Mouse (Mus musculus): ENCODE results near the gene Kalrn. TPM values are rescaled to one million over a fixed set of nuclear protein-coding genes. Genes with fewer than 3 reads are reported as not detected.

Kalrn gene
- polyA plus RNA-seq, 1 experiment from 2014 or later, result 23.0 TPM

DNA sequence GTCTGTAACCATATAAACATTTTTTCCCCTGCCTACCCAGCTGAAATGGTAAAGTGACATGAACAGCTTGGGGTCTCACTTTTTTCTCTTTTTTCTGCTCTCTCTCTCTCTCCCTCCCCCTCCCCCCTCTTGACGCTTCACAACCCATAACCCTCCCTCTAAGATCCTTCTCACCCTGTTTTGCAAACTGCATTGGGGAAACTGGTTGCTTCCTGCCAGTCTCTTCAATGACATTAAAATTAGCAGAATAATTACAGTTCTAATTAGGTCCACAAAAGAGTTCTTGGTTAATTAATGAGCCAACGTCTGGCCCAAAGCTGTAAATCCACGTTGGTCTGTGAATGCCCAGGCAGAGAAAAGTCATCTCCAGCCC, 478.3 kb downstream of the Kalrn start:
- no peaks in the 10 kb centered on the region for H3K27me3 ChIP-seq (ENCODE audit: control insufficient read depth, insufficient read depth, low read length)
- no peak overlapping the region for H3K27ac ChIP-seq (ENCODE audit: low read depth, low read length)

DNA sequence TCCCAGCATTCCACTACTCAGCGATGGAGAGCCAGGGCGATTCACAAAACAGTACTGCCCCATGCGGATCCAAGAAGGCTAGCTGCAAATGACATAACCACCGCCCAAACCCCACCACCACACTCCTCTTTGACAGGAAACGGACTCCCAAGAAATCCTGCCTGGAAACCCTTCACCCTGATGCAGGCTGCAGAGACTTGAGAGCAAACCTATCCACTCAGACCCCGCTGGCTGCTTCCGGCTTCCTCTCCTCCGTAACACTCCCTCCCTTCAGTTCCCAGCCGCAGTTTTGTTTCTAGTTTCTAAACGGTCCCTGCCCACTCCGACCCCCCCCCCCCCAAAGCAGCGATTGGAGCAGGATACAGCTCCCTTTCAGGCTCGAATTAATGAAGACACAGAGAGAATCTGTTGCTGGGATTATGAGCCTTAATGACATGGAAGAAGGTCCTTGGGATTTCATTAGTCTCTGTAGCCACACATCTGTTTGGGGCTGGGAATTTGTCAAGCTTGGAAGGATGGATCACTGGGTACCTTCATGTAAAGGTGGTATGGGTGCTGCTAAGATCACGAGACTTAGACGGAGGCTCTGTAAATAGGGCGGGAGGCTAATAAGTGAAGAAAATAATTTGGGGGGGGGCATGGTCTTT, 478.8 kb downstream of the Kalrn start:
- WGBS (ENCODE audit: insufficient replicate concordance), result under 1% methylated on average over 16 of the region's 16 CpGs
- Histone ChIP-seq H3K36me3 (ENCODE audit: control insufficient read depth, insufficient read depth, low read length) (no peaks in the 10 kb centered on the region), H3K9me3 (replicated peaks; ENCODE audit: control insufficient read depth, low read length) (no peaks in the 10 kb centered on the region), H3K27ac (ENCODE audit: low read depth, low read length) (peak overlapping the region; percentile 71), H3K4me2 (peak overlapping the region; percentile 66), H3K4me1 (ENCODE audit: control insufficient read depth, insufficient read depth, low read length) (peaks cover 18% of the 10 kb centered on the region), H3K9ac (ENCODE audit: low read depth, low read length) (peak overlapping the region; percentile 73), H3K27me3 (ENCODE audit: control insufficient read depth, insufficient read depth, low read length) (no peaks in the 10 kb centered on the region), H3K4me3 (ENCODE audit: low read depth, low read length) (peak overlapping the region; percentile 64)
- ATAC-seq (replicated peaks; ENCODE audit: insufficient number of reproducible peaks, low FRiP score, low TSS enrichment), result peak; percentile 51; the same call in 1 of the 2 replicates

More for the DNA sequence above, 478.3 kb downstream of the Kalrn start:
- H3K4me2 ChIP-seq, result peak overlapping the region; percentile 66
- peaks cover 13% of the 10 kb centered on the region for H3K4me1 ChIP-seq (ENCODE audit: control insufficient read depth, insufficient read depth, low read length)
- WGBS (ENCODE audit: insufficient replicate concordance), result 2% methylated on average over 3 of the region's 3 CpGs
- ATAC-seq (replicated peaks; ENCODE audit: insufficient number of reproducible peaks, low FRiP score, low TSS enrichment), result no peak
- H3K36me3 ChIP-seq (ENCODE audit: control insufficient read depth, insufficient read depth, low read length), result no peaks in the 10 kb centered on the region
- no peaks in the 10 kb centered on the region for H3K9me3 ChIP-seq (replicated peaks; ENCODE audit: control insufficient read depth, low read length)
- peak overlapping the region; percentile 73 for H3K9ac ChIP-seq (ENCODE audit: low read depth, low read length)
- H3K4me3 ChIP-seq (ENCODE audit: low read depth, low read length), result peak overlapping the region; percentile 64

DNA sequence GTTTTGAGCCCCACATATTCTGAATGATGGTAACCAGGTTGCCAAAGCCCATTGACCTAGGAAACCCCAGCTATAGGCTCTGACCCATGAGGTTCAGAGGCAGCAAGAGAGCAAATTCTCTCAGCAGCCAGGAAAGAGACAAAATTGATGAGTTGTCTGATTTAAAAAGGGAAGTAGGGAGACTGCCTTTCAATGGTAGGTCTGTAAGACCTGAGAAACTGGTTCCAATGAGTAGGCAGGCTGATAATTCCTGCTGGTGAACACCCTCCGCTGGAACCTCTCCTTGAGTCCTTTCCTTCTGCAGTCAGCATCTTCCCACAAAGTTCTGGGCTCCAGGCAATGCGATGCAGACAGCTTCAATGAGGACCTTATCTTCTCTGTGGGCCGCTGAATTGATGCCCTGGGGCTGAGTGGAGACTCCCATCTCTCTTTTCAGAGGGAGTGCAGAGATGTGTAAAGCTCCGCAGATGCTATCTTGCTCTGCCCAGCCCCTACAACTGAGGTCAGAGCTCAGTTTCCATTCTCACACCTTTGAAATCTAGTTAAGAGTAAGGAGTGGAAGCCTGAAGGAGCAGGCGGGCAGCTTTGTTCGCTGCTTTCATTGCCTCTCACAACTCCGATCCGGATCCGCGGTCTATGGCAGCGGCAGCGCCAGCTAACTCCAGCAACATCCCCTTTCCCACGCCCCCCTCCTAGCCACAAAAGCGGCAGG, 479.4 kb downstream of the Kalrn start:
- Histone ChIP-seq H3K4me3 (ENCODE audit: low read depth, low read length) (peak overlapping the region; percentile 64), H3K9ac (ENCODE audit: low read depth, low read length) (peak overlapping the region; percentile 73), H3K9me3 (replicated peaks; ENCODE audit: control insufficient read depth, low read length) (no peaks in the 10 kb centered on the region), H3K36me3 (ENCODE audit: control insufficient read depth, insufficient read depth, low read length) (no peaks in the 10 kb centered on the region), H3K27ac (ENCODE audit: low read depth, low read length) (peak overlapping the region; percentile 71), H3K4me2 (peak overlapping the region; percentile 66), H3K4me1 (ENCODE audit: control insufficient read depth, insufficient read depth, low read length) (peaks cover 18% of the 10 kb centered on the region), H3K27me3 (ENCODE audit: control insufficient read depth, insufficient read depth, low read length) (no peaks in the 10 kb centered on the region)
- no peak for ATAC-seq (replicated peaks; ENCODE audit: insufficient number of reproducible peaks, low FRiP score, low TSS enrichment)
- under 1% methylated on average over 14 of the region's 14 CpGs for WGBS (ENCODE audit: insufficient replicate concordance)

DNA sequence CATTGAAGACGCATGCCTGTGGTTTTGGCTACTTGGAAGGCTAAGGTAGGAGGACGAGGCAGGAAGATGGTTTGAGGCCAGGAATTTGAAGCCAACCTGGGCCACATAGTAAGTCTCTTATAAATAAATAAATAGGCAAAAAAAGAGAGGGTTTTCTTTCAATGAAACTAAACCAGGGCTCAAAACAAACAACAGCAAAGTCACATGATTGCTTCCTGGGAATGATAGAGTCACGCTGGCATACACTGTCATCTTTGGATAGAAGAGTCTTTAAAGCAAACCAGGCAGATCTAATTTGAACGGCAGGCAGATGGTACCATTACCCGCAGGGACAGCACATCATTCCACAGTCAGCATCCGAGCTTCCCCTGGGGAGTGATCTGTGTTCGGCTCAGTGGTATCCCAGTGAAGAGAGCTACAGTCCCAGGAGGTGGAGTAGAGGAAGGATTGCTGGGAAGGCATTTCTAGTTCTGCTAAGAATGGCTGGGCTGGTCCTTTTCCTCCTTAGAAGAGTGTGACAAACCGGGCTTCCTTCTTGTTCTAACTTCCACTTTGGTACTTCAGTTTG, 483.7 kb downstream of the Kalrn start:
- Histone ChIP-seq H3K4me2 (no peak overlapping the region), H3K27ac (ENCODE audit: low read depth, low read length) (no peak overlapping the region), H3K4me3 (ENCODE audit: low read depth, low read length) (no peak overlapping the region), H3K27me3 (ENCODE audit: control insufficient read depth, insufficient read depth, low read length) (no peaks in the 10 kb centered on the region), H3K9me3 (replicated peaks; ENCODE audit: control insufficient read depth, low read length) (no peaks in the 10 kb centered on the region), H3K4me1 (ENCODE audit: control insufficient read depth, insufficient read depth, low read length) (peaks cover 31% of the 10 kb centered on the region), H3K36me3 (ENCODE audit: control insufficient read depth, insufficient read depth, low read length) (no peaks in the 10 kb centered on the region), H3K9ac (ENCODE audit: low read depth, low read length) (no peak overlapping the region)
- 44% methylated on average over 8 of the region's 8 CpGs for WGBS (ENCODE audit: insufficient replicate concordance)
- ATAC-seq (replicated peaks; ENCODE audit: insufficient number of reproducible peaks, low FRiP score, low TSS enrichment), result no peak

DNA sequence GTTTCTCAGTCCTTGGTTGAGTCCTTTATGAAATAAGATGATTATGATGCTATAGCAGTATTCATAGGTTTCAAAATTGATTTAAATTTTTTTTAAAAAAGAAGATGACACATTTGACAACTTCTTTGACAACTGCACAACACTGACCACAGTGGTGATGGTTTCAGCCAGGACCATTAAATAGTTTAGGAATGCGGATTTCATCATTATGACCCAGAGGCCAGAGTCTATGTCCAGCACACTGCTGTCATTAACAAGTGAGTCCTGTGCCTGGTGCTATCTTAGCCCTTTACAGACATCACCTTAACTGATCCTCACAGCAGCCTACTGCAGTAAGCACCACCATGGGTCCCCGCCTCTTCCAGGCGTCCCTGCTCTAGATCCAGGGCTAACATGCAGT, 484.3 kb downstream of the Kalrn start:
- Histone ChIP-seq H3K27ac (ENCODE audit: low read depth, low read length) (no peak overlapping the region), H3K4me1 (ENCODE audit: control insufficient read depth, insufficient read depth, low read length) (peaks cover 29% of the 10 kb centered on the region), H3K9ac (ENCODE audit: low read depth, low read length) (no peak overlapping the region), H3K27me3 (ENCODE audit: control insufficient read depth, insufficient read depth, low read length) (no peaks in the 10 kb centered on the region), H3K4me3 (ENCODE audit: low read depth, low read length) (no peak overlapping the region), H3K36me3 (ENCODE audit: control insufficient read depth, insufficient read depth, low read length) (no peaks in the 10 kb centered on the region), H3K9me3 (replicated peaks; ENCODE audit: control insufficient read depth, low read length) (no peaks in the 10 kb centered on the region), H3K4me2 (no peak overlapping the region)
- 83% methylated on average over 3 of the region's 3 CpGs for WGBS (ENCODE audit: insufficient replicate concordance)
- no peak for ATAC-seq (replicated peaks; ENCODE audit: insufficient number of reproducible peaks, low FRiP score, low TSS enrichment)

DNA sequence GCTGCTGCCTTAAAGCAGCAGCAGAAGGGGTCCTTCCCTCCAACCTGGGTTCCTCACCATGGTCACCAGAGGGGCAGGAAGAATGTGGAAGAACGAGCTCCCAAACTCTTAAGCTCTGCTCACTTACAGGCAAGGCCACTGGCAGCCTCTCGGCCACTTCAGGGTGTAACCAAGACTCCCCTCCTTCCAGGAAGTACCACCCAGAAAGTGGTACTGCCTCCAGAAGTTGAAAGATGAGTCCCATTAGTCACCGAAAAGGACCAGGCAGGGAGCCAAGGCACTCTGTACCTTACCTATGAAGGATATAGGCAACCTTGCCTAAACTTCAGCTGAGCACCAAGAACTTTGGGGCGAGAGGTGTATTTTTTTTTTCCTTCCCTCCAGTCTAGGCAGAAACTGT, 485.0 kb downstream of the Kalrn start:
- 44% methylated on average over 4 of the region's 4 CpGs for WGBS (ENCODE audit: insufficient replicate concordance)
- ATAC-seq (replicated peaks; ENCODE audit: insufficient number of reproducible peaks, low FRiP score, low TSS enrichment), result no peak

DNA sequence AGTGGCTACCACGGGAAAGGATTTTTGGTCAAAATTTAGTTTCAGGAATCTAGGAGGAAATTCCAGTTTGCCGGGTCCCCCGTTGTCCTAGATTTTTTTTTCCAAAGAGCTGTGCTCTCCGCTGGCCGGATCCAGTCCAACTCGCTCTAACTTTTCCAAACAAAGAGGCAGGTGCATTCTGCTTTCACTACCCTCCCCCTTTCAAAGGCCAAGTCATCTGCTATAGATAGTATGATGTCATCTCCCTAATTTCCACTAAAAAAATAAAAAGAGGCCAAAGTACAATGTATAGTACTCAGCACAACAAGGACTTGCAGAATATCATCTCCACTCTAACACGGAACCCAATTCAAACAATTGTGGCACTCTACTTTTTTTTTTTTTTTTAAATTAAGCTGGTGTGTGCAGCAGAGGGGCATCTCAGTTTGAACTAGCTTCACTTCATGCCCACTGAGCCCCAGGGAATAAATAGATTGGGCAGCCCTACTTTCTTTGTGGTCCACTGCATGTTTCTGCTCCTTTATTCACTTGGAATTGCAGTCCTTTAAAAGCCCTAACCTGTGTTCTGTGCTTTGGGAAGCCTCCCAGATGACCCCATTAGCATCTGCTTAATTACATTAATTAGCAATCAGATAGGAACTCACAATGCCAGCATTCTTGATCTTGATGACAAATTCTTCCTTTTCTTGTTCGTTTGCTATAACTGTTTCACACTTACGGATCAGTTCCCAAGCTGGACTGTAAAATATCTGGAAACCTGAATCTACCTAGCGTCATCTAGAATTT, 489.0 kb downstream of the Kalrn start:
- no peak overlapping the region for H3K27ac ChIP-seq (ENCODE audit: low read depth, low read length)
- peaks cover 50% of the 10 kb centered on the region for H3K4me1 ChIP-seq (ENCODE audit: control insufficient read depth, insufficient read depth, low read length)
- no peak overlapping the region for H3K4me3 ChIP-seq (ENCODE audit: low read depth, low read length)
- ATAC-seq (replicated peaks; ENCODE audit: insufficient number of reproducible peaks, low FRiP score, low TSS enrichment), result no peak
- H3K36me3 ChIP-seq (ENCODE audit: control insufficient read depth, insufficient read depth, low read length), result no peaks in the 10 kb centered on the region
- H3K4me2 ChIP-seq, result no peak overlapping the region
- WGBS (ENCODE audit: insufficient replicate concordance), result 87% methylated on average over 10 of the region's 10 CpGs
- H3K27me3 ChIP-seq (ENCODE audit: control insufficient read depth, insufficient read depth, low read length), result no peaks in the 10 kb centered on the region
- no peak overlapping the region for H3K9ac ChIP-seq (ENCODE audit: low read depth, low read length)
- no peaks in the 10 kb centered on the region for H3K9me3 ChIP-seq (replicated peaks; ENCODE audit: control insufficient read depth, low read length)

More for the DNA sequence above, 485.0 kb downstream of the Kalrn start:
- Histone ChIP-seq H3K27ac (ENCODE audit: low read depth, low read length) (peak overlapping the region; percentile 54; the same call in 1 of the 2 replicates), H3K36me3 (ENCODE audit: control insufficient read depth, insufficient read depth, low read length) (no peaks in the 10 kb centered on the region), H3K9ac (ENCODE audit: low read depth, low read length) (no peak overlapping the region), H3K9me3 (replicated peaks; ENCODE audit: control insufficient read depth, low read length) (no peaks in the 10 kb centered on the region), H3K4me1 (ENCODE audit: control insufficient read depth, insufficient read depth, low read length) (peaks cover 23% of the 10 kb centered on the region), H3K4me3 (ENCODE audit: low read depth, low read length) (no peak overlapping the region), H3K27me3 (ENCODE audit: control insufficient read depth, insufficient read depth, low read length) (no peaks in the 10 kb centered on the region), H3K4me2 (no peak overlapping the region)

Data from heart, embryonic 11.5 days (tissue).